Mouse (Mus musculus): ENCODE measurements around the gene Gng11. TPM values are rescaled to one million over a fixed set of nuclear protein-coding genes. Genes with fewer than 3 reads are reported as not detected.

The Gng11 gene
- 161 and 166 TPM in 2 replicates for polyA plus RNA-seq (2015; fragmentation: Nextera tagmentation; extraction: Ambion mirVana)

DNA sequence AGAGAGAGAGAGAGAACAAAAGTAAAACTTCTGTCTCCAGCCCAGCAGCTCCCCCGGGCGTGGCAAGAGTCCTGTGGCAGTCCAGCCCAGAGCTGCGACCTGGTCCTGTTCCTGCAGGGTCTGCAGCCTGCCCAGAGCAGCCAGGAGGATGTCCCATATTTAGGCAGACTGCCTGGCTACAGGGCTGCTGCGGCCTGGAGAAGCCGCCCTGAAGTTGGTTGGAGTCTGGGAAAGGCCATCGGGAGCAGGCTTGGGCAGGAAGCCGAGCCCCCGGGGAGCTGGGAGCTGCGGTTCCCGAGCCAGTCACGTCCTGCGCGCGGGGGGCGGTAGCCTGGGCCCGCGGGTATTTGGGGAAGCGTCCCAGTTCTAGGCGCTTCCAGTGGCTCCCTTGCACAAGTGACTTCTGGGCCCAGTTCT lies at the start of gene Gng11:
Gene Gng11, plus strand, starts transcription at position 15 of the 417 bp plus-strand sequence.
- Histone ChIP-seq H3K27ac (ENCODE audit: low read length) (peak within 1 kb of the TSS; percentile 97), H3K27me3 (ENCODE audit: control insufficient read depth, insufficient read depth, low read depth, low read length) (no peaks in the 10 kb centered on the region), H3K4me2 (ENCODE audit: low read depth, low read length) (peak within 1 kb of the TSS; percentile 64), H3K36me3 (ENCODE audit: control insufficient read depth, insufficient read depth, low read length) (peaks cover 3% of the 10 kb centered on the region; the same call in 1 of the 2 replicates), H3K9ac (ENCODE audit: low read length) (peak within 1 kb of the TSS; percentile 80), H3K9me3 (ENCODE audit: control insufficient read depth, low read length) (no peaks in the 10 kb centered on the region), H3K4me3 (ENCODE audit: low read length) (peak within 1 kb of the TSS; percentile 62), H3K4me1 (replicated peaks; ENCODE audit: control insufficient read depth, insufficient read depth, low read length) (peaks cover 10% of the 10 kb centered on the region)
- WGBS, result 1% methylated on average over 19 of the region's 19 CpGs
- ATAC-seq (ENCODE audit: low read depth), result peak; percentile 89

DNA sequence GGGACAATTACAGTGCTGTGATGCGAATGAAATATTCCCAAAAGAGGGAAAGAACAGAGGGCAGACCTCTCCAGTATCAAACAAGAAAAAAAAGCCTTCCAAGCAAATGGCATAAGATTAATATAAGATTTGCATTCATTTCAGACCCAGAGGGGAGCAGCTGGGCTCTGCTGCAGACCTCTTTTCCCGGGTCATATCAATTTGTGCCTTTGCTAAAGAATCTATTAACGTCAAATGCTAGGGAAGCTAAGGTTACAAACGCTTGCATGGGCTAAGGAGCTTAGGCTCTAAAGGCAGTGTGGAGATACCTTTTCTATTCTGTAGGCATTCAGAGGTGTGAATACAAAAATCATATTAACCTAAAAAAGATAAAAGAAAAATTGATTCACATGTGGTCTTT lies 48.7 kb upstream of the Gng11 start:
- no peak overlapping the region for H3K4me2 ChIP-seq (ENCODE audit: low read depth, low read length)
- H3K27me3 ChIP-seq (ENCODE audit: control insufficient read depth, insufficient read depth, low read depth, low read length), result no peaks in the 10 kb centered on the region
- ATAC-seq (ENCODE audit: low read depth), result no peak
- no peaks in the 10 kb centered on the region for H3K9me3 ChIP-seq (ENCODE audit: control insufficient read depth, low read length)
- no peak overlapping the region for H3K27ac ChIP-seq (ENCODE audit: low read length)
- H3K36me3 ChIP-seq (ENCODE audit: control insufficient read depth, insufficient read depth, low read length), result no peaks in the 10 kb centered on the region
- 65% methylated on average over 4 of the region's 4 CpGs for WGBS
- H3K4me3 ChIP-seq (ENCODE audit: low read length), result no peak overlapping the region
- no peaks in the 10 kb centered on the region for H3K4me1 ChIP-seq (replicated peaks; ENCODE audit: control insufficient read depth, insufficient read depth, low read length)
- H3K9ac ChIP-seq (ENCODE audit: low read length), result no peak overlapping the region

DNA sequence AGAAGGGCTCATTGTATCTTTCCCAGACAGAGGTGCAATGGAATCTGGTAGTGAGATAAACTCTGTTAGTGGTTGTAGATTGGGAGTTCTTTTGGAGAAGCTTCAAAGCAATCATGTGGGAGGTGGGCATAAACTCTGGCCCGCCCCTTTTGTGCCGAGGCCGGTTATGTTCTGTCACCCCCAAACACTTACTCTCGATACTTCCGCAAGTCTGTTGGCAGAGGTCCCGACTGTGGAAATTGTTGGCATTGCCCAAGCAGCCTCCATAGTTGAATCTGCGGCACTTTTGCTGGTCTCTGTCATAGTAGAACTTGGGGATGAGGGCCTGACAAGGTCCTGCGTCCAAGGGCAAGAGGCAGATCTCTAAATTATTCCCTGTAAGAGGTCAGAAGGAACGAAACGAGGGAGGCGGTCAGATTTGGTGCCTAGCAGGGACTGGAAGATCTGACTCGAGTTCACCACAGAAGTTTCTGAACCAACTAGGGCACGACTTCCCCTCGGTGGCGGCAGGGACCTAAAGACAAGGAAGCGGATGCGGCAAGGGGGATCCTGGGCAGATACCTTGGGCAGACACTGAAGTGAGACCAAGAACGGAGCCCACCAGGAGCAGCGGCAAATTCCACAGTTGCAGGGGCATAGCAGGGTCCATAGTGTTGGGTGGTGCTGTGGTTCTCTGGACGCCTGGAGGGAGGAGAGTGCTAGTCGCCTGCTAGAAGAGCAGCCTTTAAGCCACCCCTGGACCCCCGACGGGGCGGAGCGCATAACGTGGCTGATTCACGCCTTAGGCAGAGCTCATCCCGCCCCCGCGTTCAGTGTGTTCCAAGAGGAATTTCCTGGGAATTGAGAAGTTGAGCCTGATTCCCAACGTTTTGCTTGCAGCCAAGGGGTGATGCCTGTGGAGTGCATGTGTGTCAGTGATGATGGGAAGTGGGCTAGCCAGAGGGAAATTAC lies 35.8 kb upstream of the Gng11 start:
- WGBS, result 14% methylated on average over 31 of the region's 31 CpGs
- Histone ChIP-seq H3K27me3 (ENCODE audit: control insufficient read depth, insufficient read depth, low read depth, low read length) (no peaks in the 10 kb centered on the region), H3K4me1 (replicated peaks; ENCODE audit: control insufficient read depth, insufficient read depth, low read length) (no peaks in the 10 kb centered on the region), H3K4me3 (ENCODE audit: low read length) (peak overlapping the region; percentile 27), H3K36me3 (ENCODE audit: control insufficient read depth, insufficient read depth, low read length) (no peaks in the 10 kb centered on the region), H3K9me3 (ENCODE audit: control insufficient read depth, low read length) (no peaks in the 10 kb centered on the region), H3K27ac (ENCODE audit: low read length) (no peak overlapping the region), H3K9ac (ENCODE audit: low read length) (peak overlapping the region; percentile 3; the same call in 1 of the 2 replicates), H3K4me2 (ENCODE audit: low read depth, low read length) (peak overlapping the region; percentile 49)
- ATAC-seq (ENCODE audit: low read depth), result peak; percentile 72

DNA sequence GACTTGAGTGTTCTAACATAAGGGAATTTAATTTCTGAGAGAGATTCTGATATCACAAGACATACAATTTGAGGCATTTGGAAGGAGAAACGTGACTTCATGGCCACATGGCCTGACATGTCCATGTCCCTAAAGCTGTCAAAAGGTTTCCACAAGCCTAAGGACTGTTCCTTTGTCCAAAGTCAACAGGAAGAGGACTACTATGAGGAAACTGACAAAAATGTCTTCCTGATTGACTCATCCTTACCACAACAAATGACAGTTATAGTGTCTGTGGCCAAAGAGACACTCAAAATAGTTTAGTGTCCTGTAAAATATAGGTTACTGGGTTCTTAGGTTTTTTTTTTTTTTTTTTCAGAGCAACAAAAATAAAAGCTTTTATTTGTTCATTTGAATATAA lies 30.0 kb upstream of the Gng11 start:
- Histone ChIP-seq H3K9ac (ENCODE audit: low read length) (no peak overlapping the region), H3K4me2 (ENCODE audit: low read depth, low read length) (no peak overlapping the region), H3K9me3 (ENCODE audit: control insufficient read depth, low read length) (no peaks in the 10 kb centered on the region), H3K4me3 (ENCODE audit: low read length) (no peak overlapping the region), H3K27me3 (ENCODE audit: control insufficient read depth, insufficient read depth, low read depth, low read length) (no peaks in the 10 kb centered on the region), H3K36me3 (ENCODE audit: control insufficient read depth, insufficient read depth, low read length) (no peaks in the 10 kb centered on the region), H3K4me1 (replicated peaks; ENCODE audit: control insufficient read depth, insufficient read depth, low read length) (no peaks in the 10 kb centered on the region), H3K27ac (ENCODE audit: low read length) (no peak overlapping the region)
- 49% methylated on average over 1 of the region's 1 CpGs for WGBS
- no peak for ATAC-seq (ENCODE audit: low read depth)

DNA sequence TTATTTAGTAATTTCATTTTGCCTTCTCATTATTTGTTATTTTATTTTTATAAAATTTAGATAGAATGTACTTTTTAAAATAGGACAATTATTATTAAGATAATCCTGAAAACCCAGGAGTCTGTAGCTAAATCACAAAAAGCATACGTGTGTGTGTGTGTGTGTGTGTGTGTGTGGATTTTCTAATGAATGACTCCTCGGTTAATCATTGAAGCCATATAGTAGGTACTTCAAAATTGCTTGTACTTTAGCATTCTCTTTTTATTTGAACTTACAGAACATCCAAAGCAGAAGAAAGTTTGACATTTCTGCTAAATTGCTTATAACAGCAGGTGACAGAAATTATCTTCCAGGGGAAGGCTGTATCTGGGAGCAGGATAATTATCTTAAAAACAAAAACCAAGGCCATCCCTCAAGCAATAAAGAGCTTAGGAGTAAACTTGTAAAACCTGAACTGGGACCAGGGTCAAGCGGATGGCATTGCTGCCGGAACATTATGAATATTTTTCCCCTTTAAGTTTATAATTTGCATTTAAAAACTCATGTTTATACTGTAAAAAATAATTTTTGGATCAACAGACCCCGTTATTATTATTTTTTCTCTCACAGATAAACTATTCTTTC lies 20.9 kb upstream of the Gng11 start:
- Histone ChIP-seq H3K36me3 (ENCODE audit: control insufficient read depth, insufficient read depth, low read length) (no peaks in the 10 kb centered on the region), H3K4me2 (ENCODE audit: low read depth, low read length) (no peak overlapping the region), H3K9ac (ENCODE audit: low read length) (no peak overlapping the region), H3K9me3 (ENCODE audit: control insufficient read depth, low read length) (no peaks in the 10 kb centered on the region), H3K27me3 (ENCODE audit: control insufficient read depth, insufficient read depth, low read depth, low read length) (no peaks in the 10 kb centered on the region), H3K4me1 (replicated peaks; ENCODE audit: control insufficient read depth, insufficient read depth, low read length) (no peaks in the 10 kb centered on the region), H3K27ac (ENCODE audit: low read length) (no peak overlapping the region), H3K4me3 (ENCODE audit: low read length) (no peak overlapping the region)
- no peak for ATAC-seq (ENCODE audit: low read depth)
- WGBS, result 77% methylated on average over 5 of the region's 5 CpGs

DNA sequence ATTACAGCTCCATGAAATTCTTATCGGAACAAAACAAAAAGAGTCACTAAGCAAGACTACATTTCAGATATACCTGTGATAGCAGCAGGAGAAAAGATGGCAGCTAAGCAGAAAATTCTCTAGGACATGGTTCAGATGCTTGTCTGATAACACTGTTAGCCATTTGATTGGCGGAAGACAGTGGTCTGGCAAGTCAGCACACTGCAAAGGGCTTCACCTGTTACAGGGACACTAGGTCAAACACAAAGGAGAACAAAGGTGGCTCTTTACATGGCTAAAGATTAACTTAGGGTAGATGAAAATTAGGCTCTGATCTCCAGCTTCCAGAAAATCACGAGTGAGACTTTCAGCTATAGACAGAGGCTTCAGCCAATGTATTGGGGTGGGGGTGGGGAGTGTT lies 15.0 kb upstream of the Gng11 start, which contains the start of gene Tfpi2:
Gene Tfpi2, minus strand, starts transcription at position 170 of the 400 bp plus-strand sequence.
- Histone ChIP-seq H3K9me3 (ENCODE audit: control insufficient read depth, low read length) (no peaks in the 10 kb centered on the region), H3K4me1 (replicated peaks; ENCODE audit: control insufficient read depth, insufficient read depth, low read length) (no peaks in the 10 kb centered on the region), H3K9ac (ENCODE audit: low read length) (no peak within 1 kb of the TSS), H3K4me2 (ENCODE audit: low read depth, low read length) (no peak within 1 kb of the TSS), H3K36me3 (ENCODE audit: control insufficient read depth, insufficient read depth, low read length) (no peaks in the 10 kb centered on the region), H3K27ac (ENCODE audit: low read length) (no peak within 1 kb of the TSS), H3K27me3 (ENCODE audit: control insufficient read depth, insufficient read depth, low read depth, low read length) (no peaks in the 10 kb centered on the region), H3K4me3 (ENCODE audit: low read length) (no peak within 1 kb of the TSS)
- ATAC-seq (ENCODE audit: low read depth), result no peak
- WGBS, result 62% methylated on average over 3 of the region's 3 CpGs

DNA sequence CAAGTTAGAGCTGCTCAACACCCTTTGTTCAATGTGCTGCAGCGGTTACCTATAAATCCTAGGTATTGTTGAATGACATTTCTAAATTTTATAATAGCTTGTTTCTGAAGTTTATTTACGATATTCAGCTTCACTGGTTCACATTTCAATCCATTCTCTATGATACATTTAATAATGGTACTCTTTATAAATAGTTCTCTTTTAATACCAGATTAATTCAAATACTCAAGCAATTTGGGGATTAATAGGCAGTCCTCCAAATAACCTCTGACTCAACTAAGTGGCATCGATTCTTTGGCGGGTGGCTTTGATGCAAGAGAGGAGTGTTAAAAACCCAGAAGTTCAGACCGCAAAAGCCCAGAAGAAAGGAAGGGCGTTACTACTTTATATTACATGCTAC lies 10.2 kb upstream of the Gng11 start, which contains the start of gene Gngt1:
Gene Gngt1, plus strand, starts transcription at position 301 of the 400 bp plus-strand sequence.
- WGBS, result 85% methylated on average over 6 of the region's 6 CpGs
- no peaks in the 10 kb centered on the region for H3K9me3 ChIP-seq (ENCODE audit: control insufficient read depth, low read length)
- H3K27me3 ChIP-seq (ENCODE audit: control insufficient read depth, insufficient read depth, low read depth, low read length), result no peaks in the 10 kb centered on the region
- H3K4me2 ChIP-seq (ENCODE audit: low read depth, low read length), result no peak within 1 kb of the TSS
- H3K4me1 ChIP-seq (replicated peaks; ENCODE audit: control insufficient read depth, insufficient read depth, low read length), result no peaks in the 10 kb centered on the region
- no peaks in the 10 kb centered on the region for H3K36me3 ChIP-seq (ENCODE audit: control insufficient read depth, insufficient read depth, low read length)
- no peak within 1 kb of the TSS for H3K9ac ChIP-seq (ENCODE audit: low read length)
- ATAC-seq (ENCODE audit: low read depth), result no peak
- H3K27ac ChIP-seq (ENCODE audit: low read length), result no peak within 1 kb of the TSS
- H3K4me3 ChIP-seq (ENCODE audit: low read length), result no peak within 1 kb of the TSS

DNA sequence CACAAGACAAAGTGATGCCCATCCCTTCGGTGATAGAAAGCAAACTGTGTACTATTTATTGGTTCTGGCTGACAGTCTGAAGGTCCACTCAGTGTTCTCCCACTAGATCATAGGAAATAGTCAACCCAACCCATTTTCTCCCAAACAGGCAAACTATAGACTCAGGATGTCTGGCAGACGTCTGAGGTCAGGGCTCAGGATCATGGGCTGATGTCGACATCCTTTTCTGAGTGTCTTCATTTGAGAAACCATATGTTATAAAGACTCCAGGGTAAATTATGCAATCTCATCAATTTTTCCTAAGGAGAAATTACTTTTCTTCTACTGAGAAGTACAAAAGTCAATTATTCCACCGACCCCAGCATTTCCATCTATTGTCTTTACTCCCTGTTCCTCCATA lies 5.6 kb upstream of the Gng11 start:
- H3K4me2 ChIP-seq (ENCODE audit: low read depth, low read length), result no peak overlapping the region
- peak; percentile 55; the same call in 1 of the 2 replicates for ATAC-seq (ENCODE audit: low read depth)
- H3K27ac ChIP-seq (ENCODE audit: low read length), result no peak overlapping the region
- H3K9me3 ChIP-seq (ENCODE audit: control insufficient read depth, low read length), result no peaks in the 10 kb centered on the region
- 57% methylated on average over 4 of the region's 4 CpGs for WGBS
- H3K4me1 ChIP-seq (replicated peaks; ENCODE audit: control insufficient read depth, insufficient read depth, low read length), result no peaks in the 10 kb centered on the region; the same call in 1 of the 2 replicates
- H3K27me3 ChIP-seq (ENCODE audit: control insufficient read depth, insufficient read depth, low read depth, low read length), result no peaks in the 10 kb centered on the region
- H3K4me3 ChIP-seq (ENCODE audit: low read length), result no peak overlapping the region
- H3K9ac ChIP-seq (ENCODE audit: low read length), result no peak overlapping the region
- H3K36me3 ChIP-seq (ENCODE audit: control insufficient read depth, insufficient read depth, low read length), result no peaks in the 10 kb centered on the region

DNA sequence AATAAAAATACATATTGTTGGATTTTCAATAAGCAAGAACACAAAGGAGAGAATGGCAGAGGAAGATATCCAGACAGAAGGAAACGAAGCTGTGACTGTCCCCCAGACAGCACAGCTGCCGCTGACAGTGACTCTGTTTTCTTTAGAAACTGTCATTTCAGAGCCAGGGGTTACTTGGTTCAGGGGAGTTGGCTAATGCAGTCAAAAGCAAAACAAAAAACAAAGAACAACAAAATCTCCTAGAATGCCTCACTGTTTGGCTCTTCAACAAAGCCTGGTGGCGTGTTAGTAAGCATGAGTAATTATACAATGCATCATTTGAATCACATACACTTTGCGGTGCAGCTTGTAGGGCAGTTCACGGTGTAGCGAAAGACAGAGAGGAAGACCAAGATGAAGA lies 4.4 kb upstream of the Gng11 start:
- Histone ChIP-seq H3K27me3 (ENCODE audit: control insufficient read depth, insufficient read depth, low read depth, low read length) (no peaks in the 10 kb centered on the region), H3K27ac (ENCODE audit: low read length) (0 out of 2 replicates have a peak overlapping the region, but pooled peaks have one; percentile 39)

More for the DNA sequence above, 4.4 kb upstream of the Gng11 start:
- Histone ChIP-seq H3K9me3 (ENCODE audit: control insufficient read depth, low read length) (no peaks in the 10 kb centered on the region), H3K4me2 (ENCODE audit: low read depth, low read length) (no peak overlapping the region), H3K36me3 (ENCODE audit: control insufficient read depth, insufficient read depth, low read length) (no peaks in the 10 kb centered on the region), H3K4me3 (ENCODE audit: low read length) (no peak overlapping the region), H3K4me1 (replicated peaks; ENCODE audit: control insufficient read depth, insufficient read depth, low read length) (peaks cover 3% of the 10 kb centered on the region), H3K9ac (ENCODE audit: low read length) (no peak overlapping the region)
- peak; percentile 32; the same call in 1 of the 2 replicates for ATAC-seq (ENCODE audit: low read depth)
- WGBS, result 50% methylated on average over 6 of the region's 6 CpGs
